Mouse (Mus musculus) cerebral cortex, adult 2 months (tissue): ENCODE measurements around the gene Frmd4b.

ENCODE experiments used
- WGBS: fragments of 180-500 bp; shearing (Covaris S2); methylation state at CpG from one replicate; pipeline ENCODE4 v1.1.7; 2018; 5-methylcytosine and 5-hydroxymethylcytosine counted together

Frmd4b gene

DNA sequence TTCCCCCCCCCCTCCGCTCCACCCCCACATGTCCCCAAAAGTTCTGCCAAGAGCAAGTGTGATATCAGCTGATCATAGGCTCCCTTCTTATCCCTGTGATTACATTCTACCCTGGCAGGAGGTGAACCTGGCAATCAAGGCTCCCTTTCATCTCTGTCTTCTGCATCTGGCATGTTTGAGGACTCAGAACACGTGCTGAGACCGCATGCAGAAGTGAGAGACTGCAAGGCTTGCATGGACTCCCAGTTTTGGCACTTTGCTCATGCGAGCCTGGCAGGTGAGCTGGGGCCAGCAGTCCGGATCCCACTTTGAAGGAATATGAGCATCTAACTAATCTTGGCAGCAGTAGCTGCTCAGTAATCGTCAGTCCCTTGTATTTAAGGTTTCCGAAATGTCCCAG lies 39.1 kb downstream of the Frmd4b start:
- WGBS: 68% methylated on average over 7 of the region's 7 CpGs

GRCm38 (mm10) chr6:97577349-97577748 lies 40.0 kb downstream of the Frmd4b start:
- WGBS: 71% methylated on average over 4 of the region's 4 CpGs

GRCm38 (mm10) chr6:97576565-97577346 lies 40.6 kb downstream of the Frmd4b start:
- WGBS: 54% methylated on average over 7 of the region's 7 CpGs

GRCm38 (mm10) chr6:97576096-97576495 lies 41.2 kb downstream of the Frmd4b start:
- WGBS: 90% methylated on average over 7 of the region's 7 CpGs

DNA sequence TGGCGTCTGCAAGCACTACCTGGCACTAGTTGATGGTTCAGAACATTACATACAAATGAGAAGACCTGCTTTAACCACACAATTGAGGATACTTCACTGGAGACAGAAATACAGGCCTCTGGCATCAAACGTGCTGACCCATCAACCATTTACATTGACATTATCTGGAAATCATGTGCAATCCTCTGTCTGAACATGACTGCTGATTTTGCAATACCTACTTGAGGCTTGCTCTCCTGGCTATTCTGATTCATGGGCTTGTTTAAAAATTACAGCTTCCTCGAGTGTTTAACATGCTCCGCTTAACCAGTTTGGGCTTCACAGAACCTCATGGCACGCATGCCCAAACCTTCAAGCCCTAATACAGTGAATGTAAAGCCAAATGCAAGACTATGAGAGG lies 42.4 kb downstream of the Frmd4b start:
- WGBS: 93% methylated on average over 5 of the region's 5 CpGs

- 82% methylated on average over 5 of the region's 5 CpGs for WGBS
Measured at GRCm38 (mm10) chr6:97572226-97572625, 45.1 kb downstream of the Frmd4b start.

- 47% methylated on average over 6 of the region's 6 CpGs for WGBS
Measured at GRCm38 (mm10) chr6:97568538-97568937, 48.8 kb downstream of the Frmd4b start.

DNA sequence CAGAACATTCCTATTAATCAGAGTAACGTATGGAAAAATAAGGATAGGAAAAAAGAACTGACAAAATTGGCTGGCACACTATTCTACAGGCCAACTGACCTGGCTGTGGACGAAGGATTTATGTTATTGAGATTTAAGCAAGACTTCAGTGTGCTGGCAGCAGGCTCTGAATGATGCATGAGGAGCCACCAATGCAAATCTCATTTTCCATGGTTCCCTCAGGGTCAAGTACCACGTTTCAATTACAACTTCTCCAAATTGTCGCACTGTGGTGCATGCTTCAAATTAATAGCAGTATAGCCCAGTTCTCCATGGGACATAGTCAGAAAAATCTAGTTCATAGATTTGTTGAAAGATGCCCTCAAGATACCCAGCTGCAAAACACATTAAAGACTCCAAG lies 50.6 kb downstream of the Frmd4b start:
- WGBS: 80% methylated on average over 4 of the region's 4 CpGs

GRCm38 (mm10) chr6:97557147-97557546 lies 60.2 kb downstream of the Frmd4b start:
- WGBS: 69% methylated on average over 8 of the region's 8 CpGs

DNA sequence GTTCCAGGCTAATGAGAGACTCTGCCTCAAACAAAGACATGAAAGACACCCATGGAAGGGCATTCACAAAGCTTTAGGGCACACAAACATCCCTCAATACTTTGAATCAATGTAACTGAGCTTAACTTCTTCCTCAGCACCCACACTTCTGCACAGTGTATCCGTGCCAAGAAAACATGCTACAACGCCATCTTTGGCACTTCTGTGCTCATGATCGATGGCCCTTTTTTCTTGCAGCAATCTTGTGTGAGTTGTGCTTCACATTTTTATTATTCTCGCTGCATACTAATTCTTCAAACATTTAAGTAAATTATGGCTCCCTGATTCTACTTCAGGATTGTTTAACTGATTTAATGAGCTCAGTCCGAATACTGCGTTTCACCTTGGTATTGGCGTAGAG lies 61.7 kb downstream of the Frmd4b start:
- 83% methylated on average over 7 of the region's 7 CpGs for WGBS

GRCm38 (mm10) chr6:97553431-97553830 lies 63.9 kb downstream of the Frmd4b start:
- WGBS: 67% methylated on average over 4 of the region's 4 CpGs

DNA sequence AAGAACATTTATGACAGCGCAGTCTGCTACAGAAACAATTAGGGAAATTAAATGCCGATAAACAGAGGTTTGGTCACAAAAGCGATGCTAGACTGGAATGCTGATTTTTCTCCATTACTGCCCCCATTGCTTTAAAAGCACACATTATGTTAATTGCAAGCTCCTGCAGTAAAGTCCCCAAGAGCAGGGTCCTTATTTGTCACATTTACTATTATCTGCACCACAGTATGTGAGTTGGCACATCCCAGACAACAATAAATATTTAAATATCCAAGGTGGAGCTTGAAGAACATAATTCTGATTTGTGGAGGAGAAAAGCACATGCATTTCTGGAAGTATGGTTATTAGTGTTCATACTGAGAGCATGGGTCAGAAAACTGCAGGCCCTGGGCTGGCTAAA lies 64.8 kb downstream of the Frmd4b start:
- WGBS: 73% methylated on average over 3 of the region's 3 CpGs

- 67% methylated on average over 8 of the region's 8 CpGs for WGBS
Measured at GRCm38 (mm10) chr6:97551884-97552283, 65.5 kb downstream of the Frmd4b start.

DNA sequence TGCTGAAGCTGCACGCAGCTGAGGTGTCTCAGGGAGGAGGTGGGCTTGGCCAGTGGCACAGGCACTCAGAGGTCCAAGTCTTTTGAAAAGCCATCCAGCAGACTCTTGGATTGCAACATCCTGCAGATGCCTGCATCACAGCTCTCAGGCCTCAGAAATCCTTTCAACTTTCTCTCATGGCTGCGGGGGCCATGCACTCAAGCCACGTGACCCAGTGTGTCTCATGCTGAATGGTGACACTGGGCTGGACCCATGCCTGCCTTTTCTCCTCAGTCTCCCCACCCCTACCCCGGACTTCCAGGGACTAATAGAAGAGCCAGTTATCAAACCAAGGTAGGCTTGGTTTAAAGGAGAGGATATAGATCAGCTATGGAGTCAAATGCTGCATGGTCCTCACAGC lies 66.2 kb downstream of the Frmd4b start:
- WGBS: 93% methylated on average over 4 of the region's 4 CpGs

- WGBS: 75% methylated on average over 2 of the region's 2 CpGs
Measured at GRCm38 (mm10) chr6:97540458-97540857, 76.9 kb downstream of the Frmd4b start.

GRCm38 (mm10) chr6:97535763-97536445 lies 81.4 kb downstream of the Frmd4b start:
- WGBS: 69% methylated on average over 9 of the region's 9 CpGs

GRCm38 (mm10) chr6:97531043-97531442 lies 86.3 kb downstream of the Frmd4b start:
- WGBS: 35% methylated on average over 4 of the region's 4 CpGs

- 58% methylated on average over 15 of the region's 15 CpGs for WGBS
Measured at GRCm38 (mm10) chr6:97528961-97529680, 88.2 kb downstream of the Frmd4b start.

GRCm38 (mm10) chr6:97526092-97526491 lies 91.2 kb downstream of the Frmd4b start:
- 35% methylated on average over 8 of the region's 8 CpGs for WGBS

- under 1% methylated on average over 11 of the region's 11 CpGs for WGBS
Measured at GRCm38 (mm10) chr6:97523118-97523517, 94.2 kb downstream of the Frmd4b start.

- WGBS: 56% methylated on average over 13 of the region's 13 CpGs
Measured at GRCm38 (mm10) chr6:97521279-97522038, 95.9 kb downstream of the Frmd4b start.

- WGBS: 71% methylated on average over 2 of the region's 2 CpGs
Measured at GRCm38 (mm10) chr6:97520566-97520965, 96.8 kb downstream of the Frmd4b start.
